Mouse (Mus musculus) kidney, adult 10 weeks (tissue): ENCODE measurements around the gene Slc35f3. TPM values are rescaled to one million over a fixed set of nuclear protein-coding genes. Genes with fewer than 3 reads are reported as not detected.

Source experiments
- polyA plus RNA-seq: library from polyadenylated mRNA; stranded (reverse); fragments of 350-450 nt; fragmentation: Illumina TruSeq; extraction: RNeasy Lipid Tissue Mini Kit (QIAGEN cat#74804); gene quantifications from one replicate; pipeline ENCODE4 v1.2.3, GENCODE M21; 2014; ENCODE audit warnings: low read depth, low replicate concordance

The Slc35f3 gene
- polyA plus RNA-seq, result 15.8 TPM

GRCm38 (mm10) chr8:126298296-126299093 is at the start of gene Slc35f3:
Slc35f3 (plus strand) TSS chr8:126298558.

GRCm38 (mm10) chr8:126422174-126422919 is 124.0 kb downstream of the Slc35f3 start, which contains the start of gene Coa6:
Coa6 (plus strand) TSS chr8:126422515.

Other genes with a start within 250 kb of the Slc35f3 start
- 104 TPM for gene Coa6, start 124.0 kb downstream of the Slc35f3 start, polyA plus RNA-seq
- gene Tarbp1, start 176.5 kb downstream of the Slc35f3 start, polyA plus RNA-seq, result 3.6 TPM